Mouse (Mus musculus): ENCODE measurements around the gene Gm11213. TPM values are rescaled to one million over a fixed set of nuclear protein-coding genes. Genes with fewer than 3 reads are reported as not detected.

Gene Gm11213
- total and polyA plus RNA-seq, 3 experiments, result not detected

- TF ChIP-seq TCF12 (IDR thresholded peaks at IDR 0.05; ENCODE audit: low read depth, low read length) (no peak), CHD1 (IDR thresholded peaks at IDR 0.05; ENCODE audit: low read depth, low read length) (no peak), ZC3H11A (IDR thresholded peaks at IDR 0.05; ENCODE audit: low read depth, low read length) (no peak), JUND (conservative IDR thresholded peaks at IDR 0.05; ENCODE audit: low read depth, low read length) (no peak), USF1 (IDR thresholded peaks at IDR 0.05; ENCODE audit: low read depth, low read length) (no peak)
These were observed 43.0 kb downstream of the Gm11213 start (continued) for GRCm38 (mm10) chr4:63561861-63562675.

- peaks cover 16 to 34% of the 10 kb centered on the region in 2 experiments for H3K36me3 ChIP-seq (replicated peaks in 1 of 2; ENCODE audit: control insufficient read depth in 1 of 2, insufficient read depth in 1 of 2, low read length in 1 of 2)
- peak overlapping the region in 1 of 3 experiments; percentile 77 for H3K4me3 ChIP-seq (replicated peaks in 1 of 3; ENCODE audit: low read depth in 2 of 3, low read length in 2 of 3, poor library complexity in 1 of 3)
- H3K9me3 ChIP-seq (replicated peaks; ENCODE audit: low read length), result no peaks in the 10 kb centered on the region
- peak overlapping the region; percentile 82 for H3K4me2 ChIP-seq (ENCODE audit: insufficient read depth, low read depth, poor library complexity, severe bottlenecking)
- no peaks in the 10 kb centered on the region for H3K79me2 ChIP-seq (replicated peaks; ENCODE audit: control insufficient read depth, extremely low read depth, insufficient read depth, poor library complexity, severe bottlenecking)
- no peak overlapping the region for H3K27ac ChIP-seq (ENCODE audit: insufficient read depth, low read depth)
- dilution Hi-C loops (cut with MboI; ENCODE audit: extremely low pct_ligation_motif_present, extremely low pct_unique_long_range_greater_than_20kb, low sequenced_read_pairs), result no loop called here
- in situ Hi-C loops (cut with MboI; ENCODE audit: low pct_ligation_motif_present, low pct_unique_long_range_greater_than_20kb, low sequenced_read_pairs), result loop anchor here (5.0 to 25.0 kb wide), 3 partner anchors 58 to 348 kb away; partner anchors contain the start of gene Col27a1
- no peaks in the 10 kb centered on the region for H3K27me3 ChIP-seq (replicated peaks)
- H3K9ac ChIP-seq (ENCODE audit: insufficient read depth, low read depth), result peak overlapping the region; percentile 24; the same call in 1 of the 2 replicates
- peaks cover 35 to 69% of the 10 kb centered on the region in 2 experiments for H3K4me1 ChIP-seq (ENCODE audit: control insufficient read depth in 1 of 2, insufficient read depth in 2 of 2)
- peak; percentile 53 for DNase-seq (ENCODE audit: extremely low read depth)
- no peak for TF ChIP-seq CHD1 (IDR thresholded peaks at IDR 0.05; ENCODE audit: low read depth, low read length)
- TF ChIP-seq MAZ (IDR thresholded peaks at IDR 0.05; ENCODE audit: low read depth, low read length), result peak; percentile 28; the same call in 1 of the 2 replicates
- TF ChIP-seq CTCF (conservative IDR thresholded peaks at IDR 0.05 in 1 of 2, IDR thresholded peaks at IDR 0.05 in 1 of 2; ENCODE audit: low read depth in 2 of 2, low read length in 2 of 2), result peak in 1 of 2 experiments; percentile 67; a peak in 2 of 4 replicates
- TF ChIP-seq NELFE (IDR thresholded peaks at IDR 0.05; ENCODE audit: low read depth, low read length), result no peak
- peak; percentile 69 for TF ChIP-seq SMC3 (IDR thresholded peaks at IDR 0.05; ENCODE audit: low read depth, low read length)
- TF ChIP-seq ZNF384 (IDR thresholded peaks at IDR 0.05; ENCODE audit: low read depth, low read length), result no peak
- 0 out of 2 replicates have a peak, but pooled peaks have one; percentile 11 for TF ChIP-seq TCF12 (IDR thresholded peaks at IDR 0.05; ENCODE audit: low read depth, low read length)
- no peak for TF ChIP-seq MAX (IDR thresholded peaks at IDR 0.05; ENCODE audit: low read length)
- TF ChIP-seq HCFC1 (IDR thresholded peaks at IDR 0.05; ENCODE audit: low read depth, low read length), result no peak
- no peak for TF ChIP-seq ZKSCAN1 (IDR thresholded peaks at IDR 0.05; ENCODE audit: borderline replicate concordance, low read depth, low read length)
- TF ChIP-seq NRF1 (IDR thresholded peaks at IDR 0.05; ENCODE audit: low read depth, low read length), result peak; percentile 42
- TF ChIP-seq ZMIZ1 (IDR thresholded peaks at IDR 0.05; ENCODE audit: low read depth, low read length), result no peak
- TF ChIP-seq POLR2A (IDR thresholded peaks at IDR 0.05; ENCODE audit: low read depth, low read length), result no peak
- no peak for TF ChIP-seq USF2 (conservative IDR thresholded peaks at IDR 0.05; ENCODE audit: low read depth, low read length)
- TF ChIP-seq TBP (conservative IDR thresholded peaks at IDR 0.05; ENCODE audit: low read depth, low read length), result no peak
- peak; percentile 71 for TF ChIP-seq RAD21 (IDR thresholded peaks at IDR 0.05; ENCODE audit: low read depth, low read length)
- no peak for TF ChIP-seq BHLHE40 (IDR thresholded peaks at IDR 0.05; ENCODE audit: low read depth, low read length)
- no peak for TF ChIP-seq EP300 (IDR thresholded peaks at IDR 0.05; ENCODE audit: low read length)
- TF ChIP-seq MXI1 (IDR thresholded peaks at IDR 0.05; ENCODE audit: low read depth, low read length), result no peak
- TF ChIP-seq ETS1 (conservative IDR thresholded peaks at IDR 0.05; ENCODE audit: low read depth, low read length), result no peak
- no peak for TF ChIP-seq ELF1 (IDR thresholded peaks at IDR 0.05; ENCODE audit: low read depth, low read length)
- peak; percentile 28; the same call in 1 of the 2 replicates for TF ChIP-seq ZC3H11A (IDR thresholded peaks at IDR 0.05; ENCODE audit: low read depth, low read length)
- TF ChIP-seq E2F4 (IDR thresholded peaks at IDR 0.05; ENCODE audit: insufficient replicate concordance, low read depth, low read length), result no peak
- no peak for TF ChIP-seq PAX5 (IDR thresholded peaks at IDR 0.05; ENCODE audit: low read length)
- TF ChIP-seq JUN (IDR thresholded peaks at IDR 0.05; ENCODE audit: insufficient read depth, low read depth, low read length), result no peak
- TF ChIP-seq RCOR1 (conservative IDR thresholded peaks at IDR 0.05; ENCODE audit: low read depth, low read length), result no peak
- TF ChIP-seq MEF2A (IDR thresholded peaks at IDR 0.05; ENCODE audit: borderline replicate concordance, low read depth, low read length), result 0 out of 2 replicates have a peak, but pooled peaks have one; percentile 15
- no peak for TF ChIP-seq IRF4 (IDR thresholded peaks at IDR 0.05; ENCODE audit: low read depth, low read length)
- no peak for TF ChIP-seq GABPA (IDR thresholded peaks at IDR 0.05; ENCODE audit: insufficient replicate concordance, low read depth, low read length)
- TF ChIP-seq SIN3A (IDR thresholded peaks at IDR 0.05; ENCODE audit: low read length), result peak; percentile 29; the same call in 1 of the 2 replicates
- no peak for TF ChIP-seq MAFK (IDR thresholded peaks at IDR 0.05; ENCODE audit: insufficient replicate concordance, low read length)
- no peak for TF ChIP-seq USF1 (IDR thresholded peaks at IDR 0.05; ENCODE audit: low read depth, low read length)
- TF ChIP-seq MYC (IDR thresholded peaks at IDR 0.05; ENCODE audit: low read depth, low read length), result no peak
- TF ChIP-seq KAT2A (IDR thresholded peaks at IDR 0.05; ENCODE audit: insufficient replicate concordance, low read length), result no peak
These were observed 45.0 kb downstream of the Gm11213 start for GRCm38 (mm10) chr4:63560079-63560478.
